Mouse (Mus musculus) hindbrain, embryonic 13.5 days (tissue): ENCODE measurements around the gene Kif15. TPM values are rescaled to one million over a fixed set of nuclear protein-coding genes. Genes with fewer than 3 reads are reported as not detected.

Experiments
- ATAC-seq: fragments of 200-750 bp; cut with Nextera tagmentation; 2 replicates; pipeline ENCODE4 v1.8.0; 2017; ENCODE audit warnings: moderate TSS enrichment; ENCODE audit not compliant: low FRiP score
- H3K27ac ChIP-seq: fragments of 300-500 bp; sonication (generic); 2 replicates; pipeline ENCODE4 v1.5.1; 2015; ENCODE audit warnings: inconsistent platforms, mild to moderate bottlenecking, moderate library complexity
- H3K27me3 ChIP-seq: fragments of 300-500 bp; sonication (generic); 2 replicates; pipeline ENCODE4 v1.6.1; 2015; ENCODE audit warnings: mild to moderate bottlenecking, inconsistent platforms
- H3K36me3 ChIP-seq: fragments of 300-500 bp; sonication (generic); 2 replicates; pipeline ENCODE4 v1.6.1; 2015; ENCODE audit warnings: mild to moderate bottlenecking, inconsistent platforms
- H3K4me1 ChIP-seq: fragments of 300-500 bp; sonication (generic); replicated peaks from 2 replicates; pipeline ENCODE4 v1.6.1; 2015; ENCODE audit warnings: inconsistent platforms
- H3K4me2 ChIP-seq: fragments of 300-500 bp; sonication (generic); 2 replicates; pipeline ENCODE4 v1.6.1; 2015; ENCODE audit warnings: inconsistent platforms, mild to moderate bottlenecking, moderate library complexity
- H3K4me3 ChIP-seq: fragments of 300-500 bp; sonication (generic); 2 replicates; pipeline ENCODE4 v1.5.1; 2015; ENCODE audit warnings: mild to moderate bottlenecking, inconsistent platforms
- H3K9ac ChIP-seq: fragments of 300-500 bp; sonication (generic); 2 replicates; pipeline ENCODE4 v1.6.1; 2015; ENCODE audit warnings: mild to moderate bottlenecking, inconsistent platforms
- H3K9me3 ChIP-seq: fragments of 300-500 bp; sonication (generic); 2 replicates; pipeline ENCODE4 v1.6.1; 2016; ENCODE audit warnings: inconsistent platforms
- WGBS: fragments of 180-500 bp; shearing (Covaris S2); methylation state at CpG from one replicate; pipeline ENCODE4 v1.1.7; 2015; 5-methylcytosine and 5-hydroxymethylcytosine counted together
- polyA plus RNA-seq: library from polyadenylated mRNA; unstranded; fragments of >200 nt; fragmentation: Nextera tagmentation; extraction: Ambion mirVana; gene quantifications from 2 replicates; pipeline ENCODE4 v1.2.1, GENCODE M21; 2015

The Kif15 gene
- polyA plus RNA-seq, 1 experiment from 2014 or later: 14.8 TPM

- peak overlapping the region; percentile 67 for H3K4me3 ChIP-seq
- no peaks in the 10 kb centered on the region for H3K9me3 ChIP-seq
- peak; percentile 33 for ATAC-seq
- H3K27ac ChIP-seq: peak overlapping the region; percentile 95
- H3K4me2 ChIP-seq: peak overlapping the region; percentile 64
- H3K9ac ChIP-seq: peak overlapping the region; percentile 85; the same call in 1 of the 2 replicates
- 44% methylated on average over 16 of the region's 24 CpGs for WGBS
- H3K27me3 ChIP-seq: no peaks in the 10 kb centered on the region
- H3K36me3 ChIP-seq: no peaks in the 10 kb centered on the region
- peaks cover 31% of the 10 kb centered on the region for H3K4me1 ChIP-seq
Observed at GRCm38 (mm10) chr9:123021636-123022379, 71.0 kb downstream of the Kif15 start.

- 92% methylated on average over 2 of the region's 2 CpGs for WGBS
- no peaks in the 10 kb centered on the region for H3K36me3 ChIP-seq
- H3K4me1 ChIP-seq: peaks cover 19% of the 10 kb centered on the region
- no peak overlapping the region for H3K27ac ChIP-seq
- H3K9me3 ChIP-seq: no peaks in the 10 kb centered on the region
- H3K4me2 ChIP-seq: no peak overlapping the region
- no peak for ATAC-seq
- no peak overlapping the region for H3K4me3 ChIP-seq
- no peaks in the 10 kb centered on the region for H3K27me3 ChIP-seq
- H3K9ac ChIP-seq: no peak overlapping the region
Observed at GRCm38 (mm10) chr9:123024201-123024600, 73.4 kb downstream of the Kif15 start.

- Histone ChIP-seq H3K9me3 (no peaks in the 10 kb centered on the region), H3K4me3 (no peak overlapping the region), H3K27me3 (no peaks in the 10 kb centered on the region), H3K36me3 (no peaks in the 10 kb centered on the region), H3K27ac (no peak overlapping the region), H3K4me2 (no peak overlapping the region), H3K9ac (no peak overlapping the region), H3K4me1 (no peaks in the 10 kb centered on the region)
- no peak for ATAC-seq
- 89% methylated on average over 13 of the region's 13 CpGs for WGBS
Observed at GRCm38 (mm10) chr9:123031496-123032246, 80.8 kb downstream of the Kif15 start.

GRCm38 (mm10) chr9:123034426-123034825 is 83.6 kb downstream of the Kif15 start, which contains the start of gene Tgm4:
TSS of gene Tgm4 (plus strand) at chr9:123034726.
- Histone ChIP-seq H3K36me3 (no peaks in the 10 kb centered on the region), H3K27ac (no peak within 1 kb of the TSS), H3K4me1 (no peaks in the 10 kb centered on the region), H3K9ac (no peak within 1 kb of the TSS), H3K27me3 (no peaks in the 10 kb centered on the region), H3K4me3 (no peak within 1 kb of the TSS), H3K4me2 (no peak within 1 kb of the TSS), H3K9me3 (no peaks in the 10 kb centered on the region)
- no peak for ATAC-seq
- 87% methylated on average over 4 of the region's 4 CpGs for WGBS

- Histone ChIP-seq H3K36me3 (no peaks in the 10 kb centered on the region), H3K4me2 (no peak overlapping the region), H3K4me3 (no peak overlapping the region), H3K4me1 (no peaks in the 10 kb centered on the region), H3K9me3 (no peaks in the 10 kb centered on the region), H3K27me3 (no peaks in the 10 kb centered on the region), H3K9ac (no peak overlapping the region), H3K27ac (no peak overlapping the region)
- ATAC-seq: no peak
- WGBS: 89% methylated on average over 1 of the region's 1 CpGs
Observed at GRCm38 (mm10) chr9:123047665-123048064, 96.8 kb downstream of the Kif15 start.

- H3K27me3 ChIP-seq: no peaks in the 10 kb centered on the region
- H3K4me1 ChIP-seq: no peaks in the 10 kb centered on the region
- H3K36me3 ChIP-seq: no peaks in the 10 kb centered on the region
- no peaks in the 10 kb centered on the region for H3K9me3 ChIP-seq
- H3K9ac ChIP-seq: no peak overlapping the region
- H3K4me2 ChIP-seq: no peak overlapping the region
- ATAC-seq: no peak
- H3K27ac ChIP-seq: no peak overlapping the region
- no peak overlapping the region for H3K4me3 ChIP-seq
Observed at GRCm38 (mm10) chr9:123058724-123059292, 108.0 kb downstream of the Kif15 start.

- Histone ChIP-seq H3K36me3 (no peaks in the 10 kb centered on the region), H3K4me1 (no peaks in the 10 kb centered on the region), H3K4me3 (no peak overlapping the region), H3K4me2 (no peak overlapping the region), H3K9me3 (no peaks in the 10 kb centered on the region), H3K27ac (no peak overlapping the region), H3K27me3 (no peaks in the 10 kb centered on the region), H3K9ac (no peak overlapping the region)
- ATAC-seq: no peak
- WGBS: 91% methylated on average over 3 of the region's 3 CpGs
Observed at GRCm38 (mm10) chr9:123060172-123060571, 109.3 kb downstream of the Kif15 start.

Other genes starting within 250 kb of the Kif15 start
- gene Topaz1, start 203.7 kb upstream of the Kif15 start, polyA plus RNA-seq: not detected in 2 replicates
- gene Tcaim, start 145.5 kb upstream of the Kif15 start, polyA plus RNA-seq: 7.4 and 7.9 TPM in 2 replicates
- 0.51 and 0.56 TPM in 2 replicates for gene Gm35549, start 107.0 kb upstream of the Kif15 start, polyA plus RNA-seq
- 96.8 and 102 TPM in 2 replicates for gene Zfp445, start 85.0 kb upstream of the Kif15 start, polyA plus RNA-seq
- 3.9 and 4.5 TPM in 2 replicates for gene Zkscan7, start 65.4 kb upstream of the Kif15 start, polyA plus RNA-seq
- 24.8 and 24.9 TPM in 2 replicates for gene Zfp105, start 28.0 kb upstream of the Kif15 start, polyA plus RNA-seq
- gene 1110059G10Rik, start within 50 bp of the Kif15 start, polyA plus RNA-seq: 32.1 and 34.9 TPM in 2 replicates
- 23.8 and 25.0 TPM in 2 replicates for gene Tmem42, start 70.3 kb downstream of the Kif15 start, polyA plus RNA-seq
- gene Tgm4, start 83.7 kb downstream of the Kif15 start, polyA plus RNA-seq: 0.48 and 0.55 TPM in 2 replicates
- gene Zdhhc3, start 162.2 kb downstream of the Kif15 start, polyA plus RNA-seq: 81.8 TPM in 2 replicates
- gene Exosc7, start 162.2 kb downstream of the Kif15 start, polyA plus RNA-seq: 75.8 and 78.1 TPM in 2 replicates
- 0.62 and 0.93 TPM in 2 replicates for gene Clec3b, start 199.9 kb downstream of the Kif15 start, polyA plus RNA-seq